Mouse (Mus musculus) v-Abl transformed pro-B cells (cell line): ENCODE measurements around the gene Eif4a1.

Experiments
- in situ Hi-C, 2 experiments: fragments of 400-800 bp; cut with MboI; formaldehyde crosslinking; loops; one replicate each; pipeline ENCODE4 v1.15.1; 2025; ENCODE audit not compliant: unreplicated experiment in 2 of 2

Gene Eif4a1

DNA sequence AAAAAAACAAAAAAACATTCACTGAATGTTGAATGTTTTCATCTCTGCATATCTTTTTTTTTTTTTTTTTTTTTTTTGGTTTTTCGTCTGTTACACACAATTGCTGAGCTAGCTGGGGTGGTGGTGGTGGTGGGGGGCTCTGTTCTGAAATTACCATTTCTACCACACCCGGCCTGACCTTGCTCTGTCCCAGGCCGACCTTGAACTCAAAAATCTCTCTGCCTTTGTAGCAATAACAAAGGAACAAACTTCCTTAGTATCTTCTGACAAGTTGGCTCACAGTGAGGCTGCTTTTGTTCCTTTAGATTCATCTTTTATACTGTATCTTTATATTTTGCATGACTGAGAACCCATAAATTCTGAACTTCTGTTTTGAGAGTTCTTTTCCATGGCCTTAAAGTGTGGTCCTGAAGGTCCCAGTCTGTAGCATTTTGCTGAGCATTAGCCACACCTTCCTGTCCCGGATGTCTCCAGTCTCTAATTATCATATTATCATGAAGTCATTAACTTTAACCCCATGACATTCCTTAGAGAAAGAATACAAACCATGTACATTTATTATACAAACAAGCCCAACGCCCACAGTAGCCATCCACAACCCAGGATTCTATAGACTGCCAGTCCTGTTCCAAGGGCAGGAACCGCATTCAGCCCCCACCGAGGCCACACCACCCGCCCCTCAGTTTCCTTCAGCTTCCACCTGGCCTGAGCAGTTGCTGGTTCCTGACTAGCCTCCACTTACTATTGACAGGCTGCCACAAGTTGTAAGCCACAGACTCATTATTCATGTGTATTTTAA lies 31.8 kb upstream of the Eif4a1 start:
- in situ Hi-C loops = loop anchor here in 1 of 2 experiments (25.0 kb wide), 1 partner anchor 483 kb away; no protein-coding TSS in a partner anchor

DNA sequence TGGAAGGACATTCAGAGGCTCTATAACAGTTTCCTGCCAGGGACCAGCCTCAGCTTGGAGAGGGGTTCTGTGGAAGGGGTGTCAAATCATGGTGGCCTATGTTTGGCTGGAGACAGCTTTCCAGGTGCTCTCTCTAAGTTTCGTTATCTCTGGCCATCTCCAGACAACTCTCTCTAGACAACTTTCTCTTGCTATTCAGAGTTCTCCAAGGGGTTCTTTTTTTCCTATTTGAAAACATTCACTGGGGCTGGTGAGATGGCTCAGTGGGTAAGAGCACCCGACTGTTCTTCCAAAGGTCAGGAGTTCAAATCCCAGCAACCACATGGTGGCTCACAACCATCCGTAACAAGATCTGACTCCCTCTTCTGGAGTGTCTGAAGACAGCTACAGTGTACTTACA lies 31.2 kb upstream of the Eif4a1 start:
- in situ Hi-C loops = loop anchor here in 1 of 2 experiments (25.0 kb wide), 1 partner anchor 484 kb away; no protein-coding TSS in a partner anchor

DNA sequence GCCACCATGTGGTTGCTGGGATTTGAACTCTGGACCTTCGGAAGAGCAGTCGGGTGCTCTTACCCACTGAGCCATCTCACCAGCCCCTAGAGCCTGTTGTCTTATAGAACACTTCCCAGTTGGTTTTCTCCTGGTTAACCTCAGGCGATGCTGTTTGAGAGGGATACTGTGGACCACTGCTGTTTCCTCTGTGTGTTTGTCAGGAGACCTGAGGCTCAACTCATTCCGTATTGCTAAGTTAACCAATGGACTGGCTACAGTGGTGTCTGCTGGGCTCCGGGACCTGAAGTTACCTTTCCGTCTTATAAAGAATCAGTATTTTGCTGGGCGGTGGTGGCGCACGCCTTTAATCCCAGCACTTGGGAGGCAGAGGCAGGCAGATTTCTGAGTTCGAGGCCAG lies 30.7 kb upstream of the Eif4a1 start:
- in situ Hi-C loops = loop anchor here in 1 of 2 experiments (25.0 kb wide), 1 partner anchor 484 kb away; no protein-coding TSS in a partner anchor

DNA sequence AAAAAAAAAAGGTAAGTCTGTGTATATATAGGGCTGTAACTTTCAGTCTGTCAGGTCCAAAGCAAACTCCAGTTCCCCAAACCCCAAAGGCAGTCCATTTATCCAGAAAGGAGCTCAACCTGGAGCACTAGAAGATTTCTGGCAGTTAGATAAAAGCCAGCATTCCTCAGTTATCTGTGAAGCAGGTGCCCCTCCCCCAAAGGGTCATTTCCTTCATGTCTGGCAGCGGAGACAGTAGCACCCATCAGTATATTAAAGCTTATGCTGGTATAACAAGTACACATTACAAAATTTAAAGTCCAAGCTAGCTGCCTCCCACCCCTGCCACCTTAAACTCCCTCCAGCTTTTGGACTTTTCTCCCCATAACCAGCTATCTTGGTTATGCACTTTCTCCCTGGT lies 27.4 kb upstream of the Eif4a1 start:
- in situ Hi-C loops = loop anchor here in 1 of 2 experiments (25.0 kb wide), 1 partner anchor 513 kb away; the partner anchor contains the start of genes Slc16a11 and Slc16a13

DNA sequence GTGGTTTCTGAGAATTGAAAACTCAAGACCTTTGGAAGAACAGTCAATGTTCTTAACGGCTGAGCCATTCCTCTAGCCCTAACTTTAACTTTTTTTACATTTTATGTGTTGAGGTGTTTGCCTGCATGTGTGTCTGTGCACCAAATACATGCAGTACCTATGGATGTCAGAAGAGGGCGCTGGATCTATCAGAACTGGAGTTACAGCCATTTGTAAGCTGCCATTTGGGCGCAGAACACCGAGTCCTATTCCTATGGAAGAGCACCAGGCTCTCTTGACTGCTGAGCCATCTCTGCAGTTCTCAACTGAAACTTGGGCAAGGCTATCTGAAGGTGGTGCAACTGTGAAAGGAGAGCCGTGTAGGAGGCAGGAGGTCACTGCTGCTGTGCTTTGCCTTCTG lies 26.4 kb upstream of the Eif4a1 start:
- in situ Hi-C loops = loop anchor here in 1 of 2 experiments (25.0 kb wide), 1 partner anchor 514 kb away; the partner anchor contains the start of genes Slc16a11 and Slc16a13

DNA sequence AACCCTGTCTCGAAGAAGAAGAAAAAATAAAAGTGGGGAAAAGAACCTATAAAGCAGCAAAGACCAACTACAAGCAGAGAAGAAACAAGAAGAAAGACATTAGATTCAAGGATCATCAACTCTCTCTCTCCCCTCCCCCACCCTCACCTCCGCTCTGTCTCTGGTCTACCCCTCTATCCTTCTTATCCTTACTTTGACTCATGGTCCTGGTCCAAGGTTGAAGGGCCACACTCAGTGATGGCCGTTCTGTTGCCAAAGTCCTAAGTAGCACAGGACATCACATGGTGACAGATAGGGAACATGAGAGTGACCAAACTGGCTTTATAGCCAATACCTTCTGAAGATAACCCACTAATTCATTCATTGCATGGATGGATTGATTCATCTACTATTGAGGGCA lies 25.2 kb upstream of the Eif4a1 start:
- in situ Hi-C loops = loop anchor here in 1 of 2 experiments (25.0 kb wide), 1 partner anchor 515 kb away; the partner anchor contains the start of genes Slc16a11 and Slc16a13

DNA sequence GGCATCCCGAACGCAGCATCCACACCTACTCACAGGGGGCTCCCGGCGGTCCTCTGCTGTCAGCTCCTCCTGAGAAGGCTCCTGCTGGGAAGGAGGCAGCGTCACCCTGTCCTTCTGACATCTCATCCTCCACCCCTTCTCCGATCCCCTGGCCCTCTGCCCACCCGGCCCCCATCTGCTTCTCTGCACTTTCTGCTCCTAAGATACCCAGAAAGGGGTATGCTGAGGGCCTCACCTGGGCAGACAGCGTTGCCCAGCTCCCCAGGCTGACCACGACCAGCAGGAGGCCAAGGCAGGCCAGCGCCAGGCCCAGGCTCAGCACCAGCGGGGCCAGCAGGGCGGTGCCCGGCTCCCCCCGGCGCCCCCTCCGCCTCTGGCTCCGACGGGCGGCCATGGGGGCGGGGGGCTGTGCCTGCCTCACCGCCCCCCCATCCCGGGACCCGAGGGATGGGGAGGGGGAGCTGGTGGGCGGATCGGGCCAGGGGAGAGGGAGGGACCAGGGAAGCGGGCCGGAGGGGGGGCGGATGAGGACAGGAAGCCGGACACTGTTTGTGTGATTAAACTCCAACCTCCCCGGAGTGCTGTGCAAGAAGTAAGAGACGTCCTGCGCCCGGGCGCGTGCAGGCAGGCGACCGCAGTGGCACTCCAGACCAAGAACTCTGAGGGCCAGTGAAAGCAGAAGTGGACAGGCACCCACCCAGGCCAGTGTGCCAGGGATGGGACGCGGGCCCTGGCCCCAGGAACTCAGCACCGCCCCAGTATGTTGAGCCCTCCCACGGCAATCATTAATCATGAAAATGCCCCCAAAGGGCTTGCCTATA lies 23.3 kb upstream of the Eif4a1 start, which contains the start of the genes Tnfsf12 and Tnfsfm13:
Gene Tnfsf12, minus strand, starts transcription at position 489 of the 821 bp plus-strand sequence.
Gene Tnfsfm13, minus strand, starts transcription at position 738 of the 821 bp plus-strand sequence.
- in situ Hi-C loops = loop anchor here in 1 of 2 experiments (25.0 kb wide), 1 partner anchor 517 kb away; the partner anchor contains the start of genes Slc16a11 and Slc16a13

DNA sequence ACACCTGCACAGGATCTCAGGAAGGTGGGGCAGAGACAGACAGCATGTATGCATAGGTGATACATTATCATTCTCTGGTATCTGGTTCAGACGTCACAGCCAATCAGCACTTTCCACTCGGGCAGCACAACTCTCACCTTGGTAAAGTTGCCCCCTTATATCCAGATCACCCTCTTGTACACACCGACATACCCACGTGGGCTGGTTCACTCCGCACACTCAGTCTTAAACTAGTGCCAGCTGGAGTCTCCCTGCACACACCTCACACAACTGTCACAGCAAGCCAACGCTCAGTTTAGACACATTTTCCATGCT lies 22.8 kb upstream of the Eif4a1 start:
- in situ Hi-C loops = loop anchor here in 1 of 2 experiments (25.0 kb wide), 1 partner anchor 517 kb away; the partner anchor contains the start of genes Slc16a11 and Slc16a13

DNA sequence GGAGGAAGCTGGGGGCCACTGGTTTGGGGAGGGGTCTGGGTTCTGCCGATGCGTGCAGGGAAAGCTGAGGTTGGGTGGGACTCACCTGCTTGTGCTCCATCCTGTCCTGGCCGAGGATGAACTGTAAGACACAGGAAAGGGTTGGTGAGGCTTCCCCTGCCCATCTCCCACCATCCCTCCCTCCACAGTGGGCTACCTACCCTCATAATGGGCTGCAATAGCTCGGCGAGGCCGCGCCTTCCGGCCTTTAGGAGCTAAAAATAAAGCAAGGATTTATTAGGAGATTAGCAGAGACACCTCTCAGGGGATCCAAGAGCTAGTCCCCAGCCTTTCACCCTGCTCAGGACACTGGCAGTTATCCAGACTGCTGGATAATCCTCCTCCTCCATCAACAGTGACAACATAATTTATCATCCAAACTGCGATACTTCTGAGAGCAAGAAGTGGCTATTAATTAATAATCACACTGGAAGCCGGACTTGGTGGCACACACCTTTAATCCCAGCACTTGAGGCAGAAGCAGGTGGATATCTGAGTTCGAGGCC lies 21.3 kb upstream of the Eif4a1 start:
- in situ Hi-C loops = loop anchor here in 1 of 2 experiments (25.0 kb wide), 1 partner anchor 519 kb away; the partner anchor contains the start of genes Slc16a11 and Slc16a13

DNA sequence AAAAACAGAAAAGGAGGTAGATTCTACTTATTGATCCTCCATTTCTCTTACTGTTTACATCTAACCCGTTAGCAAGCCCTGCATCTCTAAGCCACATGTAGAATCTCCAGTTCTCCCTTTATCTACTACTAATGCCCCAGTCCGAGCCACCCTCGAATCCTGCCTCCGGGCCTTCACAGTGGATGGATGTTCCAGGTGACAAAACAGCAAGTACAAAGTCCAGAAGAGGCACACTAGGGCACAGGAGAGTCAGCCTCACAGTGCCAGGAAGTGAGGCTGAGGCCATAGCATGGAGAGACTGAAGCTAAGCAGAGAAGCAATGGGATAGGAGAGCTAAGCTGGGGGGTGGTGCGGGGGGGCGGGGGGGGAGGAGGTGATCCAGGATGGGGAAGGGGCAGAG lies 20.6 kb upstream of the Eif4a1 start:
- in situ Hi-C loops = loop anchor here in 1 of 2 experiments (25.0 kb wide), 1 partner anchor 519 kb away; the partner anchor contains the start of genes Slc16a11 and Slc16a13

DNA sequence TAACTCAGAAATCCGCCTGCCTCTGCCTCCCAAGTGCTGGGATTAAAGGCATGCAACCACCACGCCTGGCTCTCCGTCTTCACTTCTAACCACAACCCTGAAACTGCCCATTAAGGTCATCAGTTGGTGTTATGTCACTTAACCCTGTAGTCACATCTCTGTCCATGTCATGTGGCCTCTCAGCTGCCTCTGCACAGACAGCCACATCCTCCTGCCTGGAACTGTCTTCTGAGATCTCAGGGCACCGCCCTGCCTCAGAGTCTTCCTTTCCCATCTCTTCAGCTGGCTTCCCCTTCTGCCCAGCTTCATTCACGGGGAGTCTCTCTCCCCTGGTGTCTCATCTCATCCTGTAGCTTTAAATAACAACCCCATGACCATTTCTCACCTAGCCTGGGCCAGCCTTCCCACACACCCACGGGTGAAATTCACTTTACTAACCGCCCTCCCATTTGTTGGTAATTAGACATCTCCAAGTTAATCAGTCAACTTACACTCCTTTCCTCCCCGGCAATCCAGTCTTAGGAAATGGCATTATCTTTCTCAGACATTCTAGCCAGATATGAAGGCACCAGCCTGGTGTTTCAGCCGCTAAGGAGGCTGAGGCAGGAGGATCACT lies 20.1 kb upstream of the Eif4a1 start:
- in situ Hi-C loops = loop anchor here in 1 of 2 experiments (25.0 kb wide), 1 partner anchor 520 kb away; the partner anchor contains the start of genes Slc16a11 and Slc16a13

DNA sequence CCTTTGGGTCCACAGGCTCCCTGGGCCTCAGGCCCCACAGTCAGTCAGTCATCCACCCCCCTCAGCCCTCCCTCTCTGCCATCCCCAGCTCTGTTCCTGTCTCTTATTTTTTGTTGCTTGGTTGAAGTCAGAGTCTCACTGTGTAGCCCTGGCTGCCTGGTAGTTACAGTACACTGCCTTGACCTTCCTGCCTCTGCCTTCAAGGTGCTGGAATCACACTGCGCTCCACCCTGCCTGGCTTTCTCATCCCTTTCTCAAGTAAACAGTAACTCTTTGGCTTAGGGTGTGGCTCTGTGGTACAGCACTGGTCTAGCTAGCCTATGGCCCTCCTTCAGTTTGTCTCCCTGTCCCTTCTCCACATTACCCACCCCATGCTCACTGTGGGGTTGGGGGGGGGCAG lies 17.7 kb upstream of the Eif4a1 start:
- in situ Hi-C loops = loop anchor here in 1 of 2 experiments (10.0 to 25.0 kb wide), 2 partner anchors 265 to 522 kb away; partner anchors contain the start of genes Slc16a11 and Slc16a13

DNA sequence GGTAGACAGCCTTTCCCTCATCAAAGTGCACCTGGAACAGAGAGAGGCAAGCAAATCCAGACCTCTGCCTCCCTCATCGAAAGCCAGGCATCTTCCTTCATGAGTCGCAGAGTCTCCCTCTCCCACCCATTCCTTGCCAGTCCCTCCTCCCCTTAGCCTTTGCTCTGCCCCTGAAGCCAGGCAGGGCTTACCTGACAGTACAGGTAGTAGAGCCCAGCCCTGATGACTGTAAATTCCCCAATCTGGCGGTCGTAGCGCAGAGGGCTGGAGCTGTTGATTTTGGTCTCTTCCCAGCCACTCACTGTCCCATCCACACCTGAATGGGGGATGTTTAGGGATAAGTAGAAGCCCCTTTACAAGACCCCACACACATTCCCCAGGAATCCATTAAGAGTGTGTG lies 14.8 kb upstream of the Eif4a1 start:
- in situ Hi-C loops = loop anchor here in 1 of 2 experiments (10.0 to 25.0 kb wide), 2 partner anchors 268 to 525 kb away; partner anchors contain the start of genes Slc16a11 and Slc16a13

DNA sequence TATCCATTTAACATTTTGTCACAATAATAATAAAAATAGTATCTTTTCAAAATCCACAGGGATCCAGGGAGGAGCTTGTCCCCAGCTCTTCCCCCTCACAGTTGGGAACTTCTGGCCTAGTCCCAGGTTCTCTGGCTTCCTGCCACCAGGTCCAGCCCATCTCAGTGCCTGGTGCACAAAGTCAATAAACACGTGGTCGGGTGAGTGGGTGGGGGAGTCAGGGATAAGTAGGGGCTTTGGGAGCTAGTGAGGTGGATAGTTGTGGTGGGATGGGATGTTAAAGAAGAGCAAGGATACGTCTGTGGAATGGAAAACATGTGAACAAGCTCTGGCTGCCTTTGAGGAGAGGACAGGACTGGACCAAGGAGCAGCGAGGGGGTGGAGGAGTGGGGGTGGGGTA lies 14.2 kb upstream of the Eif4a1 start:
- in situ Hi-C loops = loop anchor here in 1 of 2 experiments (10.0 to 25.0 kb wide), 2 partner anchors 268 to 526 kb away; partner anchors contain the start of genes Slc16a11 and Slc16a13

DNA sequence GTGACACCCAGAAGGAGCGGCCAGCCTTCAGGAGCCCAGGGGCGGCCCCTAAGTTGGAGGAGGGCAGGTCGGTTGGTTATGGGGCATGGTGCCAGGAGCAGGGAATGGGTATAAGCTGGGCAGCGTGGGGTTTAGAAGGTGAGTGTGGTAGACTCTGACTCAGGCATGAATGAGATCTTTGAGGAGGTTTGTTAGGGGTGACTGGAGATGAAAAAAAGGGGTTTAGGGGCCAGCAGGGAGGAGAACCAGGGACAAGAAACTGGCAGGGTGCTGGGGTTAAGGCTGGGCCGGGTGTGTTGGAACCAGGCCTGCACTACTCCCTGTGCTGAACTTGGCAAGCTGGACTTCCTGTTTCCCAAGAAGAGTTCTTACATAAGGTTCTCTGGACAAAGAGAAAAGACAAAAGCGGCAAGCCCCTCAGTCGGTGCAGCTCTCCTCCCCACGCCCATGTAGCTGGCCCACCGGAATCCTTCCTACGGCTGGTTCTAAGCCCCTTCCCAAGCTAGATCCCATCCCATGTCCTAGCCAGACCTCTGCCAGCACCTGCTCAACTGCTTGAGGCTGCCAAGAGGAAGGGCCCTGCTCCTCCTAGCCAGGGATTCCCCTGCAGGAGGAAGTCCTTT lies 13.4 kb upstream of the Eif4a1 start, which contains the start of gene Tnfsf13:
Gene Tnfsf13, minus strand, starts transcription at position 259 of the 623 bp plus-strand sequence.
- in situ Hi-C loops = loop anchor here in 1 of 2 experiments (10.0 to 25.0 kb wide), 2 partner anchors 269 to 527 kb away; partner anchors contain the start of genes Slc16a11 and Slc16a13

DNA sequence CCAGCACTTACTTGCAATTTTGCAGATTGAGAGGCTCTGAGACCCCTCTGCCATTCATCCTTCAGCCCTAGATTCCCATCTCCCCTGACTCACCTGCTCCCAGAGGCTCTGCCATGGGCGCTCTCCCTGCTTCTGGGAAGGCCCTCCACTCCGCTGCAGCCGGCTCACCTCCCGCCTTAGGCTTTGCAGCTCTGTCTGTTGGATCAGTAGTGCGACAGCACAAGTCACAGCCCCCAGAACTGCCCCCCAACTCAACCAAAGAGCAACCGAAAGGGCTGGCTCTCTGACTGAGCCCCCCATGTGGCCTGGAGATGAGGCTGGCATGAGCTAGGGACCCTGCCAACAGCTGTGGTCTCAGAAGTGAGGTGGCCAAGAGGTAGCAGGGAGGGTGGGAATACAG lies 12.7 kb upstream of the Eif4a1 start:
- in situ Hi-C loops = loop anchor here (5.0 to 25.0 kb wide), 3 partner anchors 192 to 527 kb away; partner anchors contain the start of genes Tmem95 (in 2 of the 2), Slc16a11 (in 1 of the 2) and Slc16a13 (in 1 of the 2)

DNA sequence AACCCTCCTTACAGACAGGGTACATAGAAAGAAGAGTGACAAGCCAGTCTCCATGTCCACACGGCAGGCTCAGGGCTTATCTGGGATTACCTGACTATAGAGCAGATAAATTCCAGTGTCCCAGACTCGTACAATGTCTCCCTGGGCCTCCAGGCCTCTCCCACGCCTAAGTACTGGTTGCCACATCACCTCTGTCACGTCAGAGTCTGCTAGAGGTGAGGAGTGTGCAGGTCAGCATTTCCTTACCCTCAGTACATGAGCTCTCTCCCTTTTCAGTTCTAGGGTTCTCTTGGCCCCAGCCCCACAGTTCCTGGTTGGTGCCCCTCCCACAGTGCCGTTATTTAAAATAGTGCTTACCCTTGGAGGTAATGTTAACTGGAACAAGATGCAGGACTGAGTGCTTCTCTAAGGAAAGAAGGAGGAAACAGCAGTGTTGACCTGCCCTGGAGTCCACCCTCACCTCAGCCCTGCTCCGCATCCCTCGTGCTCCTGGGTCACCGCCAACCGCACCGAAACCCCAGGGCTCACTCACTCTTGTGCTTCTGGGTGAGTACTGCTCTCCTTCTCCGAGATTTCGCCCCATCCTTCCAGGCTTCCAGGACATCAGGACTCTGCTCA lies 12.0 kb upstream of the Eif4a1 start:
- in situ Hi-C loops = loop anchor here (5.0 to 25.0 kb wide), 3 partner anchors 193 to 528 kb away; partner anchors contain the start of genes Tmem95 (in 2 of the 2), Slc16a11 (in 1 of the 2) and Slc16a13 (in 1 of the 2)

DNA sequence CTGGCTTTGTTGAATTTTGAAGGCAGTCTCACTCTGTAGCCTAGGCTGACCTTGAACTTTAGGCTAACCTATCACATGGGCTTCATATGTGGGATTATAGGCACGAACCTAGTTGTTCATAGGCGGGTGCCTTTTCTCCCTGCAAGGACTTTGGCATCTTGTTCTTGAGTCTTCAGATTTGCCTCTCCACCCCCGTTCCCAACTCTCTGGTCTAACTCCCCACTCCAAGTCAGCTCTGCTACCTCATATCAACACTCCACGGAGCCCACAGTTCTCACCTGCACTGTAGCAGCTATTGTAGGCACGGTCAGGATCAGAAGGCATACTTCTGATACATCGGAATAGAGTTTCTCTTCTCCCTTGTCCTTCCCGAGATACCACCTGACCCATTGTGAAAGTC lies 11.4 kb upstream of the Eif4a1 start:
- in situ Hi-C loops = loop anchor here (5.0 to 25.0 kb wide), 3 partner anchors 194 to 529 kb away; partner anchors contain the start of genes Tmem95 (in 2 of the 2), Slc16a11 (in 1 of the 2) and Slc16a13 (in 1 of the 2)
